In the genomic region with DNA sequence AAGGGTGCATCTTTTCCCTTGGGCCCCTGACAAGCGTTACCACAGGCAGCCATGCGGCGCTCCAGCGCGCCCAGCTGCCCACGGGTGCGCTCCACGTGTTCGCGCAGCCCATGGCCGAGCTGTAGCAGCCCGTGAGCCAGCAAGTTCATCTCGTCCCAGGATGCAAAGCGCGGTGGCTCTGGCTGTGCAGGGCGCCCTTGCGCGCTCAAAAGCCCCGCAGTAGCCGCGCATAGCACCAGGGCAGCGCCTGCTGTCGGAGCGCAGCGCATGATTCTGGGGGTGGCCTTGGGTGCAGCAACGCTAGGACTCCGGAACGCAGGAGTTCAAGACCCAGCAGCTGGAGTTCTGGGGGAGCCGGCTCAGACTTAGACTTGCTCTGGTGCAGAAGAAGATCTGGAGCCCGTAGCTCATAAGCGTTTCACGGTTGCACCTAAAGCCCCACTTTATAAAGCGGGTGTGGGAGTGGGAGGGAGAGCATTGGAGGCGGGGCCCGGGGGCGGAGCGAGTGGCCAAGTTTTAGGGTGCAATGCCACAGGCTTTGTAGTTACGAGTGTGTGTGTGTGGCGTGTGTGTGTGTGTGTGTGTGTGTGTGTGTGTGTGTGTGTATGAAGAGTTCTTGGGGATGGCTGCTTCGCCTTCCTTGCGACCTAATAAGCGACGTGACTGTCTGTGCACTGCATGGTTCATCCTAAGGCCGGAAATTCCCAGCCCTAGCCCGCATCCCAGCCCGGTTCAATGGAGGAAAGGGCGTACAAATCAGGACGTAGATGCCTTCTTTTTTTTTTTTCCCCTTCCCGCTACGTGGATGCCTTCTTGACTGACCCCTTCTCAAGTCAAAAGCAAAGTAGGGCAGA, we compare ENCODE assay signal across 8 mouse cellular contexts. TPM values are rescaled to one million over a fixed set of nuclear protein-coding genes. Genes with fewer than 3 reads are reported as not detected.
DNase-seq lines count a peak whose midpoint lies in the region; ATAC-seq and TF ChIP-seq lines count a peak whose summit lies in the region.

Gene Angptl4, minus strand, starts transcription at position 707 of the 854 bp plus-strand sequence.

- no peak for TF ChIP-seq CTCF in CH12.LX (conservative IDR thresholded peaks at IDR 0.05 in 1 of 2, IDR thresholded peaks at IDR 0.05 in 1 of 2; ENCODE audit: low read depth in 2 of 2, low read length in 2 of 2)
- TF ChIP-seq CTCF in layer of hippocampus, adult 2 months (conservative IDR thresholded peaks at IDR 0.05): peak; percentile 45

- intact Hi-C loops in heart, postnatal 36 days (cut with DNase I): loop anchor here (2.0 kb wide), 1 partner anchor 17 kb away; no protein-coding TSS in a partner anchor

- no peak for TF ChIP-seq EP300 in CH12.LX (IDR thresholded peaks at IDR 0.05; ENCODE audit: low read length)

- H3K79me2 ChIP-seq in CH12.LX (replicated peaks; ENCODE audit: control insufficient read depth, extremely low read depth, insufficient read depth, poor library complexity, severe bottlenecking): no peaks in the 10 kb centered on the region

- WGBS in forebrain, embryonic 15.5 days: 2% methylated on average over 50 of the region's 50 CpGs
- WGBS in lung, embryonic 16.5 days: 1% methylated on average over 50 of the region's 50 CpGs

- ATAC-seq in forebrain, embryonic 15.5 days (replicated peaks): peak; percentile 69
- ATAC-seq in lung, embryonic 16.5 days (ENCODE audit: low read depth): peak; percentile 59

- no peaks in the 10 kb centered on the region for H3K9me3 ChIP-seq in CH12.LX (replicated peaks; ENCODE audit: low read length)
- no peaks in the 10 kb centered on the region for H3K9me3 ChIP-seq in forebrain, embryonic 15.5 days
- H3K9me3 ChIP-seq in lung, embryonic 16.5 days (ENCODE audit: control insufficient read depth, low read length): no peaks in the 10 kb centered on the region

- H3K27ac ChIP-seq in CH12.LX (ENCODE audit: insufficient read depth, low read depth): no peak within 1 kb of the TSS
- H3K27ac ChIP-seq in forebrain, embryonic 15.5 days (replicated peaks): peak within 1 kb of the TSS; percentile 45
- peak within 1 kb of the TSS; percentile 80 for H3K27ac ChIP-seq in layer of hippocampus, adult 2 months
- peak within 1 kb of the TSS; percentile 94 for H3K27ac ChIP-seq in lung, embryonic 16.5 days (ENCODE audit: low read length)

- TF ChIP-seq RAD21 in CH12.LX (IDR thresholded peaks at IDR 0.05; ENCODE audit: low read depth, low read length): no peak

- peak; percentile 84 for TF ChIP-seq POLR2A in CH12.LX (IDR thresholded peaks at IDR 0.05; ENCODE audit: low read depth, low read length)

- H3K4me3 ChIP-seq in CH12.LX (replicated peaks in 1 of 3; ENCODE audit: low read depth in 2 of 3, low read length in 2 of 3, poor library complexity in 1 of 3): peak within 1 kb of the TSS; percentile 57 to 58 (median 58)
- peak within 1 kb of the TSS; percentile 47 for H3K4me3 ChIP-seq in forebrain, embryonic 15.5 days
- peak within 1 kb of the TSS; percentile 55 for H3K4me3 ChIP-seq in layer of hippocampus, adult 2 months
- H3K4me3 ChIP-seq in lung, embryonic 16.5 days (ENCODE audit: low read length): peak within 1 kb of the TSS; percentile 62

- H3K4me2 ChIP-seq in CH12.LX (ENCODE audit: insufficient read depth, low read depth, poor library complexity, severe bottlenecking): peak within 1 kb of the TSS; percentile 92
- H3K4me2 ChIP-seq in forebrain, embryonic 15.5 days (replicated peaks): peak within 1 kb of the TSS; percentile 92
- peak within 1 kb of the TSS; percentile 87 for H3K4me2 ChIP-seq in lung, embryonic 16.5 days (ENCODE audit: low read depth, low read length)

- in situ Hi-C loops in CH12.LX (cut with MboI; ENCODE audit: low pct_ligation_motif_present, low pct_unique_long_range_greater_than_20kb, low sequenced_read_pairs): no loop called here

- H3K4me1 ChIP-seq in CH12.LX (ENCODE audit: control insufficient read depth in 1 of 2, insufficient read depth in 2 of 2): peaks cover 13 to 30% of the 10 kb centered on the region in 2 experiments
- H3K4me1 ChIP-seq in forebrain, embryonic 15.5 days: peaks cover 34% of the 10 kb centered on the region
- H3K4me1 ChIP-seq in lung, embryonic 16.5 days (replicated peaks; ENCODE audit: control insufficient read depth, insufficient read depth, low read length): peaks cover 44% of the 10 kb centered on the region

- H3K36me3 ChIP-seq in CH12.LX (replicated peaks in 1 of 2; ENCODE audit: control insufficient read depth in 1 of 2, insufficient read depth in 1 of 2, low read length in 1 of 2): peaks cover 13 to 30% of the 10 kb centered on the region in 2 experiments
- no peaks in the 10 kb centered on the region for H3K36me3 ChIP-seq in forebrain, embryonic 15.5 days
- H3K36me3 ChIP-seq in lung, embryonic 16.5 days (ENCODE audit: control insufficient read depth, insufficient read depth, low read length): peaks cover 5% of the 10 kb centered on the region

- H3K9ac ChIP-seq in CH12.LX (ENCODE audit: insufficient read depth, low read depth): peak within 1 kb of the TSS; percentile 50
- H3K9ac ChIP-seq in forebrain, embryonic 15.5 days (replicated peaks): peak within 1 kb of the TSS; percentile 51
- H3K9ac ChIP-seq in lung, embryonic 16.5 days (ENCODE audit: low read length): peak within 1 kb of the TSS; percentile 72

- peaks cover 16% of the 10 kb centered on the region for H3K27me3 ChIP-seq in CH12.LX (replicated peaks)
- no peaks in the 10 kb centered on the region for H3K27me3 ChIP-seq in forebrain, embryonic 15.5 days
- H3K27me3 ChIP-seq in lung, embryonic 16.5 days (ENCODE audit: control insufficient read depth, insufficient read depth, low read depth, low read length): no peaks in the 10 kb centered on the region

- dilution Hi-C loops in CH12.LX (cut with MboI; ENCODE audit: extremely low pct_ligation_motif_present, extremely low pct_unique_long_range_greater_than_20kb, low sequenced_read_pairs): no loop called here

- DNase-seq in CH12.LX (ENCODE audit: extremely low read depth): peak; percentile 78
- DNase-seq in brain, adult 2 months (ENCODE audit: low read depth, low spot score): peak; percentile 75
- DNase-seq in heart, postnatal 36 days: peak; percentile 72 to 87
- DNase-seq in layer of hippocampus, adult 2 months (ENCODE audit: low spot score in 2 of 2): peak in 1 of 2 experiments; percentile 42
- DNase-seq in ovary, postnatal 14 days (ENCODE audit: low spot score): peak; percentile 58
- DNase-seq in thymus, postnatal 14 days: peak; percentile 85

TF ChIP-seq in CH12.LX, 34 proteins besides CTCF, POLR2A, EP300 and RAD21:
- TF ChIP-seq MYC (IDR thresholded peaks at IDR 0.05; ENCODE audit: low read depth, low read length): peak; percentile 98
- TF ChIP-seq MAX (IDR thresholded peaks at IDR 0.05; ENCODE audit: low read length): peak; percentile 97
- TF ChIP-seq TBP (conservative IDR thresholded peaks at IDR 0.05; ENCODE audit: low read depth, low read length): 0 out of 2 replicates have a peak, but pooled peaks have one; percentile 20
- peak; percentile 99 for TF ChIP-seq MXI1 (IDR thresholded peaks at IDR 0.05; ENCODE audit: low read depth, low read length)
- TF ChIP-seq ETS1 (conservative IDR thresholded peaks at IDR 0.05; ENCODE audit: low read depth, low read length): no peak
- peak; percentile 67 for TF ChIP-seq NRF1 (IDR thresholded peaks at IDR 0.05; ENCODE audit: low read depth, low read length)
- TF ChIP-seq GABPA (IDR thresholded peaks at IDR 0.05; ENCODE audit: insufficient replicate concordance, low read depth, low read length): no peak
- TF ChIP-seq NELFE (IDR thresholded peaks at IDR 0.05; ENCODE audit: low read depth, low read length): peak; percentile 68
- TF ChIP-seq TCF12 (IDR thresholded peaks at IDR 0.05; ENCODE audit: low read depth, low read length): 0 out of 2 replicates have a peak, but pooled peaks have one; percentile 15
- TF ChIP-seq IRF4 (IDR thresholded peaks at IDR 0.05; ENCODE audit: low read depth, low read length): no peak
- TF ChIP-seq SIN3A (IDR thresholded peaks at IDR 0.05; ENCODE audit: low read length): peak; percentile 79
- peak; percentile 85 for TF ChIP-seq BHLHE40 (IDR thresholded peaks at IDR 0.05; ENCODE audit: low read depth, low read length)

RNA-seq across cellular contexts. Expression of gene Angptl4, which starts in this region (rescaled TPM):
- total RNA-seq in CH12.LX (2012; rRNA removed) (8.0 and 9.4 TPM in 2 replicates), CH12.LX (2014; rRNA removed) (11.7 and 12.2 TPM in 2 replicates)
- 6.3 and 6.8 TPM in 2 replicates for polyA plus RNA-seq in CH12.LX (2012; ENCODE audit: insufficient read length, low read depth)
- polyA plus RNA-seq in forebrain, embryonic 15.5 days (2015; fragmentation: Nextera tagmentation; extraction: Ambion mirVana): 12.8 and 14.0 TPM in 2 replicates
- 10 to 100 TPM; 18.2 to 58.8 TPM for total RNA-seq in heart, postnatal 36 days (2021)
- total RNA-seq in layer of hippocampus, adult 2 months (2021): 1 to 10 TPM; 4.1 to 4.2 TPM
- 46.1 and 48.3 TPM in 2 replicates for polyA plus RNA-seq in lung, embryonic 16.5 days (2015; fragmentation: Nextera tagmentation; extraction: Ambion mirVana)
